Mouse (Mus musculus) urinary bladder, postnatal 4 days (tissue): ENCODE data around the gene Qdpr.

ENCODE experiments used
- DNase-seq, 2 experiments: peaks; one replicate each; pipeline ENCODE4 v3.0.0; 2021 to 2022; ENCODE audit warnings: low spot score in 2 of 2

Qdpr gene

DNA sequence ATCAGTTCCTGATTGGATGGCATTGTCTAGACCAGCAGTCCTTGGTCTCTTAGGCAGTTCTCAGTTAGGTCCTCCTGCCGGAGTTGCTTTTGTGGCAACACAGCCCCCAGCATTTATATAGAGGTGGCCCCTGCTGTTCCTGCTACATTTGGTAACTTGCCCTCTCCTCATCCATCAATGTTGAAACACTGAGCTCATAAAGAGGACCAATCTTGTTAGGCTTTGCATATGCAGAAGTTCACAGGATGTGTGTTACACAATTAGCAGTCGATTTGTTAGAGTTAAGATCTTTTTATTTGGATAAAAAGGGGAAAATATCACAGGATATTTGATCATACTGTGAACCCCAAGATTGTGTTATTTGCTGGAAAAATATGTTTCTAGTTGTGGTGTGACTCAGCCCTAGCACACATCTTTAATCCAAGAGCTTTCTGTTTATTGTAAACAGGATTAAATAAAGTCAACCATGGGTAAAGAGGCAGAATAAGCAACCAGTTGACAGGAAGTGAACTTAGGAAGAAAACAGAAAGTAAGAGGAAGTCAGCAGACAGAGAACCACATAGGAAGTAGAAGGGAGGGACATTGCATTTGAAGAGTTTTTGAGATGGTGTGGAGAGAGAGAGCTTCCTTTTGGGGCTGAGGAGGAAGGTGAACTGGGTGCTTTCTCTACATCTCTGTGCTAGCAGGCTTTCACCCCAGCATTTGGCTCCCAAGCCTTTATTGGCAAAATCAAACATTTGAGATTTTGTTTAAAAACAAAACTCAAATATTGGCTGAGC lies 65.8 kb downstream of the Qdpr start:
- DNase-seq = no peak
